Mouse (Mus musculus): Measurements from ENCODE around the gene Nbl1. TPM values are rescaled to one million over a fixed set of nuclear protein-coding genes. Genes with fewer than 3 reads are reported as not detected.

The Nbl1 gene
- polyA plus RNA-seq, 1 experiment from 2014 or later, result 51.8 TPM

DNA sequence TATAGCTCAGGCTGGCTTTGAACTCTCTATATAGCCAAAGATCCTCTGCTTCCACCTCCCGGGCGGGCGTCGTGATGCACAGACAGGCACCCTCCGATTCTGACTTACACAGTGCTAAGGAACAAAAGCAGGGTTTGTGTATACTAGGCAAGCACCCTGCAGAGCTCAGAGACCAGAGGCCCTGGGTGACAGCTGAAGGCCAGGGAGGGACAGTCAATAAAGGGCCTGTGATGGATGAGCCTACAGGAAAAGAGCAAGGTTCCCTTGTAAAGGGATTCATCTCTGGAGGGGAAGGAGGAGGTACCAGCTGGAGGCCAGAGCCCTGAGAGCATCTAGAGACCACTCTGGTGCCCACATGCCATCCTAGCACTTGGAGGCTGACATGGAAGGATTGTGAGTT, 39.4 kb downstream of the Nbl1 start:
- H3K36me3 ChIP-seq (ENCODE audit: control insufficient read depth, insufficient read depth, low read length), result no peaks in the 10 kb centered on the region
- ATAC-seq (ENCODE audit: insufficient number of reproducible peaks, low FRiP score, low TSS enrichment, low read depth) (no peak), DNase-seq (ENCODE audit: low spot score) (no peak)
- no peaks in the 10 kb centered on the region for H3K27me3 ChIP-seq (ENCODE audit: control insufficient read depth, insufficient read depth, low read length)
- H3K4me1 ChIP-seq (ENCODE audit: control insufficient read depth, insufficient read depth, low read length), result no peaks in the 10 kb centered on the region
- 51% methylated on average over 5 of the region's 5 CpGs for WGBS
- H3K4me2 ChIP-seq (ENCODE audit: low read depth, severe bottlenecking), result no peak overlapping the region
- H3K9ac ChIP-seq (ENCODE audit: low read length), result no peak overlapping the region
- H3K4me3 ChIP-seq (ENCODE audit: low read depth, low read length), result no peak overlapping the region
- H3K9me3 ChIP-seq (ENCODE audit: control insufficient read depth, low read length), result no peaks in the 10 kb centered on the region
- no peak overlapping the region for H3K27ac ChIP-seq (replicated peaks; ENCODE audit: low read depth, low read length)

- Histone ChIP-seq H3K27me3 (ENCODE audit: control insufficient read depth, insufficient read depth, low read length) (no peaks in the 10 kb centered on the region), H3K4me1 (ENCODE audit: control insufficient read depth, insufficient read depth, low read length) (no peaks in the 10 kb centered on the region), H3K4me3 (ENCODE audit: low read depth, low read length) (no peak overlapping the region), H3K4me2 (ENCODE audit: low read depth, severe bottlenecking) (no peak overlapping the region), H3K27ac (replicated peaks; ENCODE audit: low read depth, low read length) (no peak overlapping the region), H3K9me3 (ENCODE audit: control insufficient read depth, low read length) (no peaks in the 10 kb centered on the region), H3K9ac (ENCODE audit: low read length) (no peak overlapping the region), H3K36me3 (ENCODE audit: control insufficient read depth, insufficient read depth, low read length) (no peaks in the 10 kb centered on the region)
- ATAC-seq (ENCODE audit: insufficient number of reproducible peaks, low FRiP score, low TSS enrichment, low read depth) (no peak), DNase-seq (ENCODE audit: low spot score) (no peak)
- 76% methylated on average over 7 of the region's 7 CpGs for WGBS
Observed at GRCm38 (mm10) chr4:139052796-139053195, 40.0 kb downstream of the Nbl1 start.

- H3K4me1 ChIP-seq (ENCODE audit: control insufficient read depth, insufficient read depth, low read length), result peaks cover 6% of the 10 kb centered on the region; the same call in 1 of the 2 replicates
- H3K4me3 ChIP-seq (ENCODE audit: low read depth, low read length), result no peak overlapping the region
- no peak overlapping the region for H3K4me2 ChIP-seq (ENCODE audit: low read depth, severe bottlenecking)
- no peak overlapping the region for H3K27ac ChIP-seq (replicated peaks; ENCODE audit: low read depth, low read length)
- ATAC-seq (ENCODE audit: insufficient number of reproducible peaks, low FRiP score, low TSS enrichment, low read depth), result no peak
- H3K9ac ChIP-seq (ENCODE audit: low read length), result no peak overlapping the region
- H3K9me3 ChIP-seq (ENCODE audit: control insufficient read depth, low read length), result no peaks in the 10 kb centered on the region
- no peaks in the 10 kb centered on the region for H3K27me3 ChIP-seq (ENCODE audit: control insufficient read depth, insufficient read depth, low read length)
- DNase-seq (ENCODE audit: low spot score), result no peak
- H3K36me3 ChIP-seq (ENCODE audit: control insufficient read depth, insufficient read depth, low read length), result no peaks in the 10 kb centered on the region
- 77% methylated on average over 6 of the region's 6 CpGs for WGBS
Observed at GRCm38 (mm10) chr4:139048518-139048917, 44.3 kb downstream of the Nbl1 start.

- H3K27me3 ChIP-seq (ENCODE audit: control insufficient read depth, insufficient read depth, low read length), result no peaks in the 10 kb centered on the region
- H3K27ac ChIP-seq (replicated peaks; ENCODE audit: low read depth, low read length), result no peak overlapping the region
- no peak for DNase-seq (ENCODE audit: low spot score)
- ATAC-seq (ENCODE audit: insufficient number of reproducible peaks, low FRiP score, low TSS enrichment, low read depth), result no peak
- WGBS, result 64% methylated on average over 5 of the region's 5 CpGs
- H3K36me3 ChIP-seq (ENCODE audit: control insufficient read depth, insufficient read depth, low read length), result no peaks in the 10 kb centered on the region
- H3K4me3 ChIP-seq (ENCODE audit: low read depth, low read length), result no peak overlapping the region
- H3K9me3 ChIP-seq (ENCODE audit: control insufficient read depth, low read length), result no peaks in the 10 kb centered on the region
- H3K4me1 ChIP-seq (ENCODE audit: control insufficient read depth, insufficient read depth, low read length), result peaks cover 6% of the 10 kb centered on the region; the same call in 1 of the 2 replicates
- no peak overlapping the region for H3K9ac ChIP-seq (ENCODE audit: low read length)
- no peak overlapping the region for H3K4me2 ChIP-seq (ENCODE audit: low read depth, severe bottlenecking)
Observed at GRCm38 (mm10) chr4:139046354-139046753, 46.4 kb downstream of the Nbl1 start.

GRCm38 (mm10) chr4:139044566-139044965, 48.2 kb downstream of the Nbl1 start:
- Histone ChIP-seq H3K4me2 (ENCODE audit: low read depth, severe bottlenecking) (no peak overlapping the region), H3K4me1 (ENCODE audit: control insufficient read depth, insufficient read depth, low read length) (peaks cover 11% of the 10 kb centered on the region), H3K27me3 (ENCODE audit: control insufficient read depth, insufficient read depth, low read length) (no peaks in the 10 kb centered on the region), H3K36me3 (ENCODE audit: control insufficient read depth, insufficient read depth, low read length) (no peaks in the 10 kb centered on the region), H3K4me3 (ENCODE audit: low read depth, low read length) (no peak overlapping the region), H3K9me3 (ENCODE audit: control insufficient read depth, low read length) (no peaks in the 10 kb centered on the region), H3K9ac (ENCODE audit: low read length) (no peak overlapping the region), H3K27ac (replicated peaks; ENCODE audit: low read depth, low read length) (no peak overlapping the region)
- DNase-seq (ENCODE audit: low spot score), result no peak
- ATAC-seq (ENCODE audit: insufficient number of reproducible peaks, low FRiP score, low TSS enrichment, low read depth), result no peak
- 86% methylated on average over 5 of the region's 5 CpGs for WGBS

GRCm38 (mm10) chr4:139043600-139043999, 49.2 kb downstream of the Nbl1 start:
- Histone ChIP-seq H3K27ac (replicated peaks; ENCODE audit: low read depth, low read length) (no peak overlapping the region), H3K4me2 (ENCODE audit: low read depth, severe bottlenecking) (no peak overlapping the region), H3K4me1 (ENCODE audit: control insufficient read depth, insufficient read depth, low read length) (peaks cover 11% of the 10 kb centered on the region), H3K9ac (ENCODE audit: low read length) (no peak overlapping the region), H3K9me3 (ENCODE audit: control insufficient read depth, low read length) (no peaks in the 10 kb centered on the region), H3K36me3 (ENCODE audit: control insufficient read depth, insufficient read depth, low read length) (no peaks in the 10 kb centered on the region), H3K4me3 (ENCODE audit: low read depth, low read length) (no peak overlapping the region), H3K27me3 (ENCODE audit: control insufficient read depth, insufficient read depth, low read length) (no peaks in the 10 kb centered on the region)
- DNase-seq (ENCODE audit: low spot score) (no peak), ATAC-seq (ENCODE audit: insufficient number of reproducible peaks, low FRiP score, low TSS enrichment, low read depth) (no peak)
- 94% methylated on average over 2 of the region's 2 CpGs for WGBS

GRCm38 (mm10) chr4:139042611-139043010, 50.2 kb downstream of the Nbl1 start:
- Histone ChIP-seq H3K27ac (replicated peaks; ENCODE audit: low read depth, low read length) (no peak overlapping the region), H3K4me1 (ENCODE audit: control insufficient read depth, insufficient read depth, low read length) (peaks cover 11% of the 10 kb centered on the region), H3K36me3 (ENCODE audit: control insufficient read depth, insufficient read depth, low read length) (no peaks in the 10 kb centered on the region), H3K4me3 (ENCODE audit: low read depth, low read length) (no peak overlapping the region), H3K27me3 (ENCODE audit: control insufficient read depth, insufficient read depth, low read length) (no peaks in the 10 kb centered on the region), H3K4me2 (ENCODE audit: low read depth, severe bottlenecking) (no peak overlapping the region), H3K9ac (ENCODE audit: low read length) (no peak overlapping the region), H3K9me3 (ENCODE audit: control insufficient read depth, low read length) (no peaks in the 10 kb centered on the region)
- 68% methylated on average over 5 of the region's 5 CpGs for WGBS
- DNase-seq (ENCODE audit: low spot score) (no peak), ATAC-seq (ENCODE audit: insufficient number of reproducible peaks, low FRiP score, low TSS enrichment, low read depth) (no peak)

GRCm38 (mm10) chr4:139040084-139040839, 52.5 kb downstream of the Nbl1 start:
- H3K36me3 ChIP-seq (ENCODE audit: control insufficient read depth, insufficient read depth, low read length), result no peaks in the 10 kb centered on the region
- WGBS, result 2% methylated on average over 10 of the region's 10 CpGs
- ATAC-seq (ENCODE audit: insufficient number of reproducible peaks, low FRiP score, low TSS enrichment, low read depth) (no peak), DNase-seq (ENCODE audit: low spot score) (peak; percentile 22)
- H3K4me3 ChIP-seq (ENCODE audit: low read depth, low read length), result no peak overlapping the region
- 0 out of 2 replicates have a peak overlapping the region, but pooled peaks have one; percentile 4 for H3K27ac ChIP-seq (replicated peaks; ENCODE audit: low read depth, low read length)
- H3K4me2 ChIP-seq (ENCODE audit: low read depth, severe bottlenecking), result no peak overlapping the region
- no peaks in the 10 kb centered on the region; the same call in 1 of the 2 replicates for H3K9me3 ChIP-seq (ENCODE audit: control insufficient read depth, low read length)
- peaks cover 5% of the 10 kb centered on the region; the same call in 1 of the 2 replicates for H3K4me1 ChIP-seq (ENCODE audit: control insufficient read depth, insufficient read depth, low read length)
- H3K9ac ChIP-seq (ENCODE audit: low read length), result no peak overlapping the region
- H3K27me3 ChIP-seq (ENCODE audit: control insufficient read depth, insufficient read depth, low read length), result no peaks in the 10 kb centered on the region
